Mouse (Mus musculus) kidney, postnatal 10 days (tissue): ENCODE measurements at regions not wholly inside any gene's neighbourhood (a gene's known extent, or its start where the extent isn't known, plus 50 kb on each side); places are given as distances from the start of the nearest gene placed in this dataset.

Experiments
- DNase-seq: peaks from one replicate; pipeline ENCODE4 v3.0.0; 2021; ENCODE audit warnings: mixed read lengths

DNA sequence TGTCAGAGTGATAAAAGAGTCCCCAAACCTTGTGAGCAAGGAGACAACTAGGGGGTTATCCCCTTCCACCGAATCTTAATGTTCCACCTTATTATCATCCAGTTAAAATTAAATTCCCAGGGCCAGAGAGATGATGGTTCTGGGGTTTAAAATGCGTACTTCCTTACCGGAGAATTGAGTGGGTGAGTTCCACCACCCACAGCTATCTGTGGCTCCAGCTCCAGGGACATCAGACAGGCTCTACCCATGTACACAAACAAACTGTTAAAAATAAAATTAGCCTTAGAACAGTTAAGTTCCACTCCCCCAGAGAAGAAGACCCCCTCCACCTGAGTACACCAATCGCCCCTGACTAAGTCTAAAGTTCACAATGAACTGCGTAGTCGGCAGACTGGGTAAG lies 52.0 kb upstream of the Mgat5 start:
- no peak for DNase-seq

DNA sequence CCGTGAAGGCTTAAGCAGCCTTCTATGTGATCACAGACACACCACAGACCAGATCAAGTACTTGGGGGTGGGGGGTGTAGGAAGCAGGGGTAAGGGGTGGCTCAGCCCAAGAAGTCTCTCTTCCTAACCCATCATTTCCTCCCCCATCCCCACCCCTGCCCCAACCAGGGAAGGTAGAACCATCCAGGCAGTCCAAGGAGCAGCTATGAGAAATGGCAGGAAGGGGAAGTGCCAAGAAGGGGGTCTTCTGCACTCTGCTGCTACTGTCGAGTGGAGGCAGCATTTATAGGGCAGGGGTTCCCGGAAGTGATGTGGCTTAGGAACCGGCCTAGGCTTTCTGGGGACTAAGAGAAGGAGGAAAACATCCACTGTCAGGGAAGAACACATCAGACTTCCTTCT lies 69.3 kb upstream of the Mgat5 start:
- DNase-seq = no peak

DNA sequence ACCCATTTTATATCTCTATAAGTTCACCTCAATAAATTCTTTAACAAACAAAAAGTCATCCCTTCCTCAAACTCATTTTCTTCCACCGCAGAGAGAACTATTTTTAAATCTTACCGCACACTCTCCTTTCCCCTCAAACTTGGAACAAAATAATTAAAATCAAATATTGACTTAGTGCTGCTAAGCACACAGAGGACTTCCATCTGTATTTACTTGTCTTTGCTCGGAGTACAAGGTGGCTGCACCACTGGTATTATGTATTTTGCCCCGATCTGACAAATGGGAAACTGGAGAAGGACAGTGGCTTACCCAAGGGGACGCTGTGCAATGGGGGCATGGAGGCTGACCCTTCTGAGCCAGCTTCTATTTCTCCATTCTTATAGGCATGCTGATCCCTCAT lies 72.9 kb upstream of the Mgat5 start:
- DNase-seq = no peak

DNA sequence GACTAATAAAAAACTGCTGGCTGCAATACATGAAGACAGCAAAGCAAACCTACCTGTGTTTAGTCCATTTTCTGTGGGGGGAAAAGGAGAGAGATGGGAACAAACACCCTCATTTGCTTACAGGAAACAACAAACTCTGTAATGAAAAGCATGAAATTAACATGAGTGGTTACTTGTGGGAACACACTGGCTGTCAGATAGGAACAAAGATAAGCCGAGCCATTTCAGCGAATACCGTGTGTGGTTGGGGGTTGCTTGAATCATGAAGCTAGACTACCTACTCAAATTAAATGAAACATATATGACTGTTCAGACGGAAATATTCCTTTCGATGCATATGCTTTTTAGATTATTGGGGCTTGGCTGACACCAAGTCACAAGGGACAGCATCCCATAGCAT lies 80.0 kb upstream of the Mgat5 start:
- no peak for DNase-seq

DNA sequence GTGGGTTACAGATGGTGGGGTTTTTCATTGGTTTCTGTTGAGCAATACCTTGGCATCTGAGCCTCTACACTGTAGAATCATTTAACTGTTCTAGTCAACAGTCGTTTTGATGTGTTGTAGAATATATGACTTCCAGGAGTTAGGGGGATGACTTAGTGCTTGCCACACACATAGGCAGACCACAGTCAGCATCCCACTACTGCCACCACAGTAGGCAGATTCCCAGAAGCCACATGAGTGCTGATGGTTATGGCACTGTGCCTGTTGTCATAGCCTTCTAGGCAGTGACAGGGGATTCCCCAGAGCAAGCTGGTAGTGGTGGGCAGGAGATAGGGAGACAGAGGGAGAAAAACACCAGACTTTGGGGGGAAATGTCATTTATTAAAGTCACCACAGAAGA lies 86.8 kb upstream of the Mgat5 start:
- DNase-seq = no peak

DNA sequence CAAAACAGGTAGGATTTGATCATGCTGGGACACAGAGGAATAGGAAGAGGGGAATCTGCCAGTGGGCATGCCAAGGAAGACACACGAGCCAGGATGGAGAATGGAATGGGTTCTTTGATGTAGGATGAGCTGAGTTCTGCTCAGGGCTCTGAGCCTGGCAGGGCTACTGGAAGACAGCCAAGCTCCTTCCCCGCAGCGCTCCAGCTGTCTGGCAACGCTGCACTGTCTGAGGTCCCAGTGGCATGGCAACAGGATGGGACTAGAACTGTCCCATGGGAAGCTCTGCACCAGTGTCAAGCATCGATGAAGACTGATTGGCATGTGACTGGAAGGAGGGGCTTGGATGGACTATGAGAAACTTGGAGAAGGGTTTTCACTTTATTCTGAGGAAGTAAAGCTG lies 97.3 kb upstream of the Mgat5 start:
- peak; percentile 15 for DNase-seq

DNA sequence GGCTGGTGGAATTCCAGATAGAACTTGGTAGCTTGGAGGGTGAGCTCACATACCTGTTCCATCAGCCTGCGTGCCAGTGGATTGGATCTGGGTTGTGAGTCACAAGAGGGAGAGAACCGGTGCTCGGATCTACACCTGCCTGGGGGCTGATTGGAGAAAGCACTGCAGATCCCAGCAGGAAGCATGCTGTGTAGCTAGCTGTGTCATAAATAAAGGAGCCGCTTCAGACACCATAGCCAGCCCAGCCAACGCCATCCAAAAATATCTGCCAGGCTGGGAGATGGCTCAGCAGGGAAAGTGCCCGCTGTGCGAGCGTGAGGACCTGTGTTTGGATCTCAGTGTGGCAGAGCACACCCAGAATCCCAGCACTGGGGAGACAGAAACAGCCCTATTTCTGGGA lies 99.0 kb upstream of the Mgat5 start:
- no peak for DNase-seq

DNA sequence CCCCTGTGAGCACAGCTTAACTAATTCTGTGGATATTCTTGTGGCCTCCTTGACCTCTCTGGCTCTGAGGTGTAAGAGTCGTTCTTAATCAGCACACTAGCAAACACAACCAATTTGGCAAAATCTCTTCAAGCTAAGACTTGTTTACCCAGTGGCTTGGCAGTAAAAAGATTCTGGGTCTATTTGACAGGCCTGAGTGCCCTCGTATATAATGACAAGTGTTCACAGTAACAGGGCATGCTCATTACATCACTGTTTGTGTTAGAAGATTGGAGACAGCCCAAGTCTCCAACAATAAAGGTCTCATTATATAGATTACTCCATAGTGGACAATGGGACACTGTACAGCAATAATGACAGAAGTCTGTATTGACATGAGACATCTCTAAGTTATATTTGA lies 101.2 kb upstream of the Mgat5 start:
- DNase-seq = no peak

DNA sequence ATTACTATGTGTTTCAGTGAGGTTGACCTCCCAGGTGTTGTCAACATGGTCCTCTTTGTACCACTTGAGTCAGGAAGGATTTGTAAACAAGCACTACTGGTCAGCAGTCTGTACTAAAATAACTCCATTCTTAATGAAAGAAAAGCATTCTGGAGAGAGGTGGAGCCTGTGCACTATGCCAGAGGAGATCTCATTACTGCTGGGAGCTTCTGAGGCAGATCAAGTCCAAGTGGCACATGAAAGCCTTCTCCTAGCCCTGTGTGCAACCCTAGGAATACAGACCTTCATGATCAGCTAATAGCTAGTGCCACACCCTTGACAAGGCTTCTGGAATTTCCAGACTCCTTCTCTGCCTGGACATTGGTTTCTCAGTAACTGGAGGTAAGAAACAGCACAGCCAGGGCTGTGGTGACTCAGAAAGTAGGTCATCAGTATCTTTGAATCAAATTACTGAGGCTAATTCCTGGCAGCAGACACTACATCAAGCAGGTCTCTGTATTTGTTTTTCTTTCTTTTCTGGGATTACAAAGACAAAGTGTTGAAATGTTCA lies 105.9 kb upstream of the Mgat5 start:
- no peak for DNase-seq

DNA sequence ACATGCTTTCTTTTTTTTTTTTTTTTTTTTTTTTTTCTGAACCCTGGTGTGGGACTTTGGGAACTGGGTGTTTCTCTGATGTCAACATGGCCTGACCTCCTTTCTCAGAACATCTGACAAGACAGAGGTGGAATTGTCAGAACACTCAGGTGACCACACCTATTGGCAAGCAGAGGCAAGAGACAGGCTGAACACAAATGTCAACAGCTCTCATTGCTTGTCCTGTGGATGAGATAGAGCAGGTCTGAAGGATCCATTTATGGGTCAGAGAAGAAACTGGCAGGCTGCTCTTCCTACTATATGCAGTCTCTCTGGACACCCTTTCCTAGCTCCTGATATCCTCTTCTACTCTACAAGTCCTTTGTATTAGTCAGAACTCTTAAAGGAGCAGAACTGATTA lies 117.2 kb upstream of the Mgat5 start:
- DNase-seq = no peak

DNA sequence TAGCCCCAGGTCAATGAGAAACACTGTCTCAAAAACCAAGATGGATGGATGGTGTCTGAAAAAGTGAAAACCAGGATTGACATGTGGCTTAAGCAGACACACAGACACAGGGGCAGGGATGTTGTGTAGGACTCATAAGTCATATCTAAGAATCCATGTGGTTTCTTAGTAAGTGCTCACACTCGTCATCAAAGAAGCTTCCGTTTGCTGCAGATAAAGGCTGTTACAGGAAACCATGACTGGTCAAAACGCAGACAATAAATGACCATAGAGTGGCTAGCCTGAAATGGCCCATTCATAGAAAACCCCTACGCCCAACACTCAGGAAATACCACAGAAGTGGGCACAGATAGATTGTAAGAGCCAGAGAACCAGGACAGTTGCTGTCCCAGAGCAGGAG lies 118.8 kb upstream of the Mgat5 start:
- DNase-seq = no peak

DNA sequence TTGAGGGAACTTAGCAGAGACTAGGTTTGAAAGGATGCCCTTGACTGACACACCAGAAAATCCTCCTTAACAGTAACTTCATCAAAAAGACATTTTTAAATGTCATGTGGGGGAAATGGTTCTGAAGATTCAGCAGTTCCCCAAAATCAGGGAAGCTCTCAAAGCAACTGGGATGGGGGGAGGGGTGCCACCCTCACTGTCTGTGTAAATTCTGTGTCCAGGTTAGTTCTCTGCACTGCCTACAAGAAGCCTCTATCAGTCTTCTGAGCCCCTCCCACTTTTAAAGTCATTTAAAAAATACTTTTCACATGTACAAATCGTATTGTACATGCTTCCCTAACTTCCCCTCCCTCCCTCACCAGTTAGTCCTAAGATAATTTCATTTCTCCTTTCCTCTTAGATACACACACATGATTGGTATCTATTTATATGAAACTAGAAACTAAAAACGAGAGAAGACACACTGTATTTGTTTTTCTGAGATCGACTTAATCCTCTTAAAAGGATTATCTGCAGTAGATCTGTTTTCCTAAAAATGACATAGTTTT lies 121.0 kb upstream of the Mgat5 start:
- DNase-seq = no peak

DNA sequence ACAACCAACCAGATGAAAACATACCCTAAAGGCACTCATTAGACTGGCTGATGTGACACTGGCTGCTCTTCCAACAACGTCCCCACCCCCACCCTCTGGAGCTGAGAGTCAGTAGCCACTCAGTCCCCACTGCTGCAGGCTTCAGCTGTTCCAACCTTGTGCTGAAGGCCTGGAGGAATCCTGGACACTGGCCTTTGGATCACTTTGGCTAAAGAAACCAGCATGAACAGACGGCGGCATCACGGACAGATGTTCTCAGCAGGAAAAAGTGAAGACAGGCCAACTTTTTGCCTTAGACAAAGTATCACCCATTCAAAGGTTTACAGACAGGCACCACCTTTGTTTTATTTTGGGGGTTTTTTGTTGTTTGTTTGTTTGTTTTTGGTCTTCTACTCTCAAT lies 125.8 kb upstream of the Mgat5 start:
- DNase-seq = no peak

DNA sequence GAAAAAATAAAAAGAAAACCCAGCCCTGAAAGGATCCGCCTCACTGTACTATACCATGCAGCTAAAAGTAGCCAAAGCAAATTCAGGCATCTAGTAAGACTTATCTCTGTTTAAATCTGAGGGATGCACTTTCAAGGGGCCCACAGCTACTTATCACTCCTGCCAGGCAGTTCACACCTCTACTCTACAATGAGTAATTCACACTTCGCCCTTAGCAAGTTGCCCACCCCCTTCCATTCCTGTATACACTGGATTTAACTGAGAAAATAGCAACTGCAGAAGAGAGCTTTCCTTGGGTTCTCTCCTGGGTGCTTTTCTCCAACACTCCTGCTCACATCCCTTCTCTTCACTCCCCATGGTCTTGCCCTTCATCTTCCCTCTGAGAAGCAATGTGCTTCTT lies 142.4 kb upstream of the Mgat5 start:
- no peak for DNase-seq

DNA sequence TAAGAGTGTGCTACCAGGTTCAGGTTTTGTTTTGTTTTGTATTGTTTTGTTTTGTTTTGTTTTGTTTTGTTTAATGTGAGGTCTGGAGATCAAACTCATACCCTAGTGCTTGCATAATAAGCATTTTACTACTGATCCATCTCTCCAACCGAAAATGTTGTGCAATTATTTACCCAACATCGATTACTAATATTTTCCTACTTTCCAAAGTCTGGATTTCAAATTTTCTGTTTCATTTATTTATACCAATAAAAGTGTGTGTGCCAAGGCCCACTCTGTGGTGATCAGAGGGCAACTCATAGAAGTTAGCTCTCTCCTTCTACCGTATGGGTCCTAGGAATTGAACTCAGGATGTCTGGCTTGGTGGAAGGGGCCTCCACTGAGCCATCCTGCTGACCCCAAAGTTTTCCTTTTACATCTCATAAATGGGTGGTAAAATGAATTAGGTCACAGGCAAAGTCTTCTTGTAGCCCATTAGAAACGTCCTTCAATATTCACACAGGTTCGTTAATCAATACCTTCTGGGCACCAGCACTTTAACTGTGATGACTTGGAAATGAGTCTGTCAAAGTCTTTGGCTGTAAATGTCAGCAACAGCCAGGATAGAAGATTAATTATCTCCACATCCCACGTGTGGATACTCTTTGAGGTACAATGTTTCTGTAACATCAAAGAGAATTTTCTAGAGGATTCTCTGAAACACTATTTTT lies 158.9 kb upstream of the Mgat5 start:
- DNase-seq = no peak

DNA sequence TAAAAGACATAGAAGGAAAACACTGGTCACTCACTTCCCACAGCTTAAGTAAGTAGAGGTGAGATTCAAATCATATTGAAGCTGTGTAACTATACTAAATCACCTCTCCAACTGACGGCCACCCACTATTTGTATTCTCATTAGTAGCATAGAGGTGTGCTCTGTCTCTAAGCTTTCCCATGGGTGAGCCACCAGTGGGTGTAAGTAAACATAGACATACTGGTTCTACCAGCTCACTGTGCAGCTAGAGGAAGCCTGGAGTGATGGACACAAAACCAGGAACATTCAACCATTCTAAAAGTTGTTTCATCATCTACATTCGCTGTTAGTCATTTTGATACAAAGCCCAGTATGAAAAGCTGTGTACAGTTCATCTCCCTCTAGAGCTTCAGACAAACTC lies 170.1 kb upstream of the Mgat5 start:
- no peak for DNase-seq

DNA sequence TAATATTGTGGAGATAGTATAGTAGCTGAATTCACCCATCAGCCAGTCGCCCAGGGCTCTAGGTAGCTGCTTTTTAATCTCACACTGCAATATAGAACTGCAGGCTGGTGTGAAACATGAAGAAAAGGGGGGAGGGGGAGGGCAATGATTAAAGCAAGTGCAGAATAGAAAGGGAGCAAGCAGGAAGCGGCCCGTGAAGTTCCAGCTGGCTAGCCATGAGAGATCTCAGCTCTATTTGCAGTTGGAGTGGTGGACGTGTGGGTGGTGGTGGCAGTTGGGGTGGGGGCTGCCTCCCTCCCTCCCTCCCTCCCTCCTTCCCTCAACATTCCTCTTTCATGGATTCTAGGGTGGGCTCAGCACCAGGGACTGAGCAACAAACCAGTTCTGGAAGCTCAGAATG lies 173.3 kb upstream of the Mgat5 start:
- peak; percentile 35 for DNase-seq

DNA sequence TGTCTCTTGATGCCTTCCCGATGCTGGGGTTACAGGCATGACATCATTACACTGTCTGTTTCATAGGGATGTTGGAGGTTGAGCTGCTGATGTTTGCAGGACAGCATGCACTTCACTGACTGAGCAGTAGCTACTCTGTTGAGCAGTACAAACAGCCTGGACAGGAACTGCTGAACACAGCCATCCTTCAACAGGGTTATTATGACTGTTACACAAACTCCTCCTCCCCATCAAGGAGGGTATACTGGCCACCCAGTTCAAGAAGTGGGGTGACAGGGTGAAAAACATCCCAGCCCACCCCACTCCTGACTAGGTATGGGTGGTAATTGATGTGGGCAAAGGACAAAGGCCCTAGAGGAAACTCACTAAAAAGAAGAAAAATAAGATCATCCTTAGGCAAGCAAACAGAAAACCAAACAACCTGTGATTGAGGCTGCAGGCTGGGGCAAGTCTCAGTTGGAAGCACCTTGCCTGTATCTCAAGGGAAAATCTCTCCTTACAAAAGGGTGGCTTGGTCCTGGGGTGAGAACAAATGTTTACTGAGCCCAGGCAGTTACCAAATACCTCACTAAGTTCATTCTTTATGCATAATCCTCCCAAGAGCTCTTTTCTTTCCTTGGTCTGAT lies 175.8 kb upstream of the Mgat5 start:
- DNase-seq = no peak

DNA sequence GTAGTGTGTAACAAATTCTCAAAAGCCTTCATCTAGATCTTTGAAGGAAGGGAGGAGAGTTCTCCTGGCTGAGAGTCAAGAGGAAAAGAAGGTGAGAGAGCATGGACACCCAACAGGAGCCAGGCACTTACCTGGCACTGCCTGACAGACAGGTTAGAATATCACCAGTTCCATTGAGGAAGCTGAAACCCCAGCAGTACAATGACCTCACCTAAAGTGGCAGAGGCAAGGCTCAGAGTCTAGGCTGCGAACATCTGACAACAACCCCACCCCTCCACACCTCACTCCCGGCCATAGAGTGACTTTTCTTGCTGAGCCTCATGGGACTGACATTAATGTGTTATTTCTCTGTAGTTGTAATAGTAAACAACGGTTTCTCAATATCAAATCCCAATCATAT lies 181.7 kb upstream of the Mgat5 start:
- DNase-seq = no peak

DNA sequence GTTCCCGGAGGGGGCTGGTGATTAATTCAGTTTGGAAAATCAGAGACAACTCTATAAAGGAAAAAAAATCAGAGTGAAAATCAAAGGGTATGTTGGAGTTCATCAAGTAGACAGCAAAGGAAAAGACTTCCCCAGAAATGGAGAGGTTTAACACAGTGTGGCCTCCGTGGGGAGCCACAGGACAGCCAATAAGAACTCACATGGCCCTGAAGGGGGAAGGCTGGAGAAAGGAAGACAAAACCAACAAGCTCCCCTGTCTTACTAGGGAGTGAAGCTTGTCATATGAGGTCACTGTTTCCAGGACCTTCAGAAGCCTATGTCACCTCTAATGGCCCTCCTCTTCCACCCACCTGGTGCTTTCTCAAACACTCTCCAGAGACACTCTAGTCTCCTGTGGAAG lies 187.1 kb upstream of the Nckap5 start:
- peak; percentile 30 for DNase-seq

DNA sequence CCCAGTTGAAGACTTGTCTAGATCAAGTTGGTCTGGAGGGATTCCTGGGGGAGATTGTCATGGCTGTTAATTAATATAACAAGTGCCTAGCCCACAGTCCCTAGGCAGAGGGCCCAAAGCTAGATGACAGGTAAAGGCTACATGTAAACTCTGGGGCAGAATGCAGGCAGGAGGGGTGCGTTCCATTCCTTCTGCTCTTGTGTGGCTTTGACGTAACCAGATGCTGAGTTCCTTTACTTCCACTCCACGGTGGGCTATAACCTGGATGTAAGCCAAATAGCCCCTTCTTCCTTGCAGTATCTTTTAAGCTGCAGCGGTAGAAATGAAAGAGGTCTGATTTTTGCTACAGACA lies 185.3 kb upstream of the Nckap5 start:
- DNase-seq = no peak

DNA sequence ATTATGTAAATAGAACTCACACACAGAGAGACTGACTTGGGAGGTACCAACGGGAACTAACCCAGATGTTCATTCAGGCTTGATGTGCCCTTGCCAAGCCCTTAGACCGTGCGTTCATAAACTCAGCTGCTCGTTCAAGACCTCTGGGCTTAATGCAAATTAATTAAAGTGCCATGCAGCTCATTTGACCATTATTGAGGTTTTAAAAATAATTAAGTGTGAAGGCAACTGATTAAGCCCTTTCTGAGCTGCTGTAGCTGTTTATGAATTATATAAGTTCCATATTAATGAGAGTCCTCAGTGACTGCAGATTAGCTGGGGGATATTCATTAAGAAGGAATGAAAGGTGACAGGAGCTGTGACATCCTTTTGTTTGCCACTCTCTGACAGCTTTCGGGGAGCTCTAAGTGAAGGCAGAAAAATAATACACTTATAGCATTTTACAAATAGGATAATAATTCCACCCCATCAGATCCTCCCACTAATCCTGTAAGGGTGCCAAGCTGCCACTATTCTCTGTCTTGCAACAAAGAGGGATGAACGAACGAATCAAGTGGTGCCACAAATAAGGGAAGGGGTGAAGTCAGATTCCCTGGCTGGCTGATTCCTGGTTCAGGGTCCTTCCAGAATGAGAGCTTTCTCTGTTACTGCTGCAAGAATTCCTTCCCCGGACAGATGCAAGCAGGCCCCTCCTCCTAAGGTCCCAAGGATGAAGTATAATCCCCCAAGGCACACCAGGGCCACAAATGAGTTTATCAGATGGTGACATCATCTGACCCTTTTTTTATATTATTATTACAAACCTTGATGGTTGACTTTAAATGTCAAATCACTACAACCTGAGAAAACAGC lies 184.7 kb upstream of the Nckap5 start:
- peak; percentile 39 for DNase-seq

DNA sequence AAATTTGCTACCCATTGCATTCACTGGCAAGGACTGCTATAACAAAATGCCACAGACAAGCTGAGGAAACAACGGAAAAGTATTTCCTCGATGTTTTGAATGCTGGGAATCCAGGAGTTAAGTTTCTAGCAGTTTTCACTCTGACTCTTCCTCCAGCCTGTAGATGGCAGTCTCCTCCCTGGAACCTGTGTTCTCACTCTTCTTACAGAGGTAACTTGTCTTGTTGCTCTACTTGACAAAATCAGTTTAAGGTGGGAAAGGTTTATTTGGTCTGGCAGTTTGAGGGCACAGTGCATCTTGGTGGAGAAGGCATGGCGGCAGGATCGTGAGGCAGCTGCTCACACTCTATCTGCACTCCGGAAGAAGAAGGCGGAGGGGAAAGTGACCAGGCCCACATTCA lies 181.3 kb upstream of the Nckap5 start:
- DNase-seq = peak; percentile 17

DNA sequence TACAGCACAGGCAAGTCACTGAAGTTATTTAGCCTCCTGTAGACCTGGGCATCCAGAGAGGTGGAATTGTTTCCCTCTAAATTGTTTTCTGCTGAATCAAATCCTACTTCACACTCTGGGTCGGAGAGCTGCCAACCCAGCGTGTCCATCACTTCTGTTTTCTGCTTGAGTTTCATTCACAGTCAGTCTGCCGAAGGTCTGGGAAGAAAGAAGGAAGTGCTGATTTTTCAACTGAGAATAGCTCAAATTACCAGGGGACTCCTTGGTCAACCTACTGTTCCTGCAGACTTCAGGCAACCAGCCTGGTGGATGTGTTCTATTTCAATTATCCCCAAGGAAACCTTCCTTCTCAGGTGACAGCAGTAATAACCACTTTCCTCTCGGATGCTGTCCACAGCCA lies 179.1 kb upstream of the Nckap5 start:
- no peak for DNase-seq
